Mouse (Mus musculus) testis, adult 2 months (tissue): ENCODE results near the gene Cnot10.

Source experiments
- CTCF ChIP-seq: fragments of 200-500 bp; IDR thresholded peaks from 2 replicates; pipeline ENCODE4 v1.5.1; 2012; ENCODE audit warnings: low read depth, mild to moderate bottlenecking, inconsistent platforms, low read length, moderate library complexity; ENCODE audit not compliant: control insufficient read depth, insufficient read depth, insufficient replicate concordance
- POLR2A ChIP-seq: fragments of 200-500 bp; IDR thresholded peaks from 2 replicates; pipeline ENCODE4 v1.6.1; 2012; ENCODE audit warnings: low read depth, mild to moderate bottlenecking, inconsistent platforms, low read length, moderate library complexity; ENCODE audit not compliant: control insufficient read depth

DNA sequence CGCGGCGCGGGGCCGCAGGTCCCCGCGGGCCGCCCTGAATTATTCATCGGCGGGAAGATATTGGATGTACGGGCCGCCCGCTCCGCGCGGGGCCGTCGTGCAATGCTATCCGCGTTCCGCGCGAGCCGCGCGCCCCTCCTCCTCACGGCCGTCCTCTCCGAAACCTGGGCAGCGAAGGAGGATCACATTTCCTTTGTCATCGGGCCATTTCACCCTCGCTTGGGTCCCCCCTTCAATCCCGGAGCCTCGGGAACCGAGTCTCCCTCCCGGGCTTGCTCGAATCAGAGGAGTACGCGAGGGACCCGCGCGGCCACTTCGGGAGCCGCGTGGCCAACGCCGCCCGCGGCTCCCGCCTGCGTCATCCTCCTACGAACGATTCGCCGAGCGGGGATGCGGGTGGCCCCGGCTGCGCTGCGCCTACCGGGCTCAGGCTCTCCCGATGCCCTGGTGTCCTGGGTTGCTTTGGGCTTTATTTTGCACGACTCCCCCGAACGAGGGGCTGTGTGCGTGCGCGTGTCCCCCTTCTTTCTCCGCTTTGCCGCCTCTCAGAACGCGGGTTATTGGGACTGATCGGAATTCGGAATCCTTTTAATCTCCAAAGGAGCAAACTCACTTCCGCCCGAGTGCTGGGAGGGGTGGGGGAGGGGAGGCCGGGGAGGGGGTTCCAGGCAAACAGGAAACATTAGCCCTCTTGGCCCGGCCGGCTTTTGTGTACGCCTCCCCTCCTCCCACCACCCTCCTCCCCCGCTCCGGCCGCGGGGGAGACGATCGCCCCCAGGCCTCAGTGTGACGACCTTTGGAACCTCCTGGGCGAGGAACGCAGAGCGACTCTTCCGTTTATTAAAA, 76.0 kb downstream of the Cnot10 start, which contains the start of gene Trim71:
- TF ChIP-seq CTCF: no peak
- TF ChIP-seq POLR2A: no peak
